In genomic region chr5:5320506-5321181, GRCm38 (mm10) we compare ENCODE assay signal across 8 mouse cellular contexts.
DNase-seq lines count a peak whose midpoint lies in the region; ATAC-seq and TF ChIP-seq lines count a peak whose summit lies in the region.

No protein-coding gene starts in this region.

- no peaks in the 10 kb centered on the region for H3K27me3 ChIP-seq in hindbrain, embryonic 16.5 days (replicated peaks; ENCODE audit: control insufficient read depth, insufficient read depth, low read length)
- H3K27me3 ChIP-seq in hindbrain, embryonic 11.5 days (ENCODE audit: control insufficient read depth, insufficient read depth, low read length): no peaks in the 10 kb centered on the region
- no peaks in the 10 kb centered on the region for H3K27me3 ChIP-seq in liver, postnatal 0 days (ENCODE audit: insufficient read depth, low read length)

- no peak for TF ChIP-seq POLR2A in embryonic fibroblast, embryonic 13.5 days (IDR thresholded peaks at IDR 0.05; ENCODE audit: low read depth, low read length)

- no peak overlapping the region for H3K9ac ChIP-seq in hindbrain, embryonic 16.5 days (ENCODE audit: low read depth, low read length)
- H3K9ac ChIP-seq in hindbrain, embryonic 11.5 days (ENCODE audit: low read depth, low read length): no peak overlapping the region
- H3K9ac ChIP-seq in liver, postnatal 0 days (replicated peaks): no peak overlapping the region

- 0 out of 2 replicates have a peak, but pooled peaks cover 4% of the 10 kb centered on the region for H3K4me1 ChIP-seq in hindbrain, embryonic 16.5 days (ENCODE audit: control insufficient read depth, insufficient read depth, low read depth, low read length)
- no peaks in the 10 kb centered on the region for H3K4me1 ChIP-seq in hindbrain, embryonic 11.5 days (replicated peaks; ENCODE audit: control insufficient read depth, insufficient read depth, low read length)
- peaks cover 14% of the 10 kb centered on the region for H3K4me1 ChIP-seq in embryonic fibroblast, embryonic 13.5 days (ENCODE audit: control insufficient read depth, insufficient read depth, low read length)
- H3K4me1 ChIP-seq in liver, postnatal 0 days (ENCODE audit: insufficient read depth): peaks cover 4% of the 10 kb centered on the region; the same call in 1 of the 2 replicates

- 58% methylated on average over 2 of the region's 2 CpGs for WGBS in hindbrain, embryonic 16.5 days
- WGBS in hindbrain, embryonic 11.5 days: 81% methylated on average over 2 of the region's 2 CpGs
- 50% methylated on average over 2 of the region's 2 CpGs for WGBS in liver, postnatal 0 days (ENCODE audit: insufficient replicate concordance)

- TF ChIP-seq EP300 in liver, postnatal 0 days (IDR thresholded peaks at IDR 0.05; ENCODE audit: low read depth): no peak

- H3K9me3 ChIP-seq in hindbrain, embryonic 16.5 days (ENCODE audit: control insufficient read depth, low read length): no peaks in the 10 kb centered on the region
- no peaks in the 10 kb centered on the region for H3K9me3 ChIP-seq in hindbrain, embryonic 11.5 days (ENCODE audit: control insufficient read depth, low read length)
- no peaks in the 10 kb centered on the region for H3K9me3 ChIP-seq in liver, postnatal 0 days (ENCODE audit: low read length)

- peak overlapping the region; percentile 42 for H3K27ac ChIP-seq in hindbrain, embryonic 16.5 days (ENCODE audit: low read depth, low read length)
- H3K27ac ChIP-seq in hindbrain, embryonic 11.5 days (ENCODE audit: low read depth, low read length): no peak overlapping the region
- peak overlapping the region; percentile 96 for H3K27ac ChIP-seq in embryonic fibroblast, embryonic 13.5 days (ENCODE audit: insufficient read depth, low read length)
- H3K27ac ChIP-seq in liver, postnatal 0 days (ENCODE audit: low read depth): peak overlapping the region; percentile 29; the same call in 1 of the 2 replicates

- no peaks in the 10 kb centered on the region for H3K36me3 ChIP-seq in hindbrain, embryonic 16.5 days (ENCODE audit: control insufficient read depth, insufficient read depth, low read length)
- no peaks in the 10 kb centered on the region for H3K36me3 ChIP-seq in hindbrain, embryonic 11.5 days (ENCODE audit: control insufficient read depth, insufficient read depth, low read length)
- H3K36me3 ChIP-seq in liver, postnatal 0 days (replicated peaks; ENCODE audit: insufficient read depth, low read length): no peaks in the 10 kb centered on the region

- ATAC-seq in hindbrain, embryonic 16.5 days: peak; percentile 64; the same call in 1 of the 2 replicates
- ATAC-seq in hindbrain, embryonic 11.5 days (ENCODE audit: low FRiP score): no peak
- no peak for ATAC-seq in liver, postnatal 0 days

- no peak overlapping the region for H3K4me2 ChIP-seq in hindbrain, embryonic 16.5 days (ENCODE audit: low read length)
- no peak overlapping the region for H3K4me2 ChIP-seq in hindbrain, embryonic 11.5 days (replicated peaks; ENCODE audit: low read depth, low read length)
- H3K4me2 ChIP-seq in liver, postnatal 0 days (ENCODE audit: low read depth, low read length): peak overlapping the region; percentile 22; the same call in 1 of the 2 replicates

- no peak for TF ChIP-seq CTCF in embryonic fibroblast, embryonic 13.5 days (IDR thresholded peaks at IDR 0.05; ENCODE audit: borderline replicate concordance, insufficient read depth, low read length)
- no peak for TF ChIP-seq CTCF in liver, postnatal 0 days (IDR thresholded peaks at IDR 0.05; ENCODE audit: low read depth)

- H3K4me3 ChIP-seq in hindbrain, embryonic 16.5 days (ENCODE audit: low read length): no peak overlapping the region
- no peak overlapping the region for H3K4me3 ChIP-seq in hindbrain, embryonic 11.5 days (ENCODE audit: low read depth, low read length)
- no peak overlapping the region for H3K4me3 ChIP-seq in embryonic fibroblast, embryonic 13.5 days (ENCODE audit: insufficient read depth, low read length)
- H3K4me3 ChIP-seq in liver, postnatal 0 days (ENCODE audit: low read depth, low read length): no peak overlapping the region

- DNase-seq in hindbrain, embryonic 11.5 days (ENCODE audit: low spot score): no peak
- DNase-seq in MN1 (ENCODE audit: low spot score): peak; percentile 14
- DNase-seq in liver, postnatal 0 days: no peak
- no peak for DNase-seq in cerebellum, adult 9-11 months
- no peak for DNase-seq in right cerebral cortex, postnatal 4 days
- DNase-seq in thymus, postnatal 14 days: no peak
